Mouse (Mus musculus) stomach, postnatal 0 days (tissue): ENCODE measurements at regions not wholly inside any gene's neighbourhood (a gene's known extent, or its start where the extent isn't known, plus 50 kb on each side); places are given as distances from the start of the nearest gene placed in this dataset.

Experiments used
- ATAC-seq: fragments of 200-750 bp; cut with Nextera tagmentation; 2 replicates; pipeline ENCODE4 v1.8.0; 2017; ENCODE audit not compliant: low FRiP score, low TSS enrichment
- DNase-seq: peaks from one replicate; pipeline ENCODE4 v3.0.0-alpha.2; 2016; ENCODE audit warnings: low spot score
- H3K27ac ChIP-seq: fragments of 300-500 bp; sonication (generic); replicated peaks from 2 replicates; pipeline ENCODE4 v1.5.1; 2014; ENCODE audit warnings: mild to moderate bottlenecking, control low read depth
- H3K27me3 ChIP-seq: fragments of 300-500 bp; sonication (generic); 2 replicates; pipeline ENCODE4 v1.6.1; 2014; ENCODE audit warnings: low read length; ENCODE audit not compliant: control insufficient read depth, insufficient read depth
- H3K36me3 ChIP-seq: fragments of 300-500 bp; sonication (generic); 2 replicates; pipeline ENCODE4 v1.6.1; 2014; ENCODE audit warnings: low read length, mixed read lengths; ENCODE audit not compliant: control insufficient read depth, insufficient read depth
- H3K4me1 ChIP-seq: fragments of 300-500 bp; sonication (generic); replicated peaks from 2 replicates; pipeline ENCODE4 v1.6.1; 2014; ENCODE audit warnings: antibody characterized with exemption; ENCODE audit not compliant: control insufficient read depth, insufficient read depth
- H3K4me2 ChIP-seq: fragments of 300-500 bp; sonication (generic); replicated peaks from 2 replicates; pipeline ENCODE4 v1.6.1; 2014; ENCODE audit warnings: low read depth, mild to moderate bottlenecking, control low read depth, moderate library complexity
- H3K4me3 ChIP-seq: fragments of 300-500 bp; sonication (generic); 2 replicates; pipeline ENCODE4 v1.5.1; 2014; ENCODE audit warnings: low read depth, low read length, control low read depth
- H3K9ac ChIP-seq: fragments of 300-500 bp; sonication (generic); 2 replicates; pipeline ENCODE4 v1.6.1; 2014; ENCODE audit warnings: mild to moderate bottlenecking, low read length, control low read depth, mixed read lengths
- H3K9me3 ChIP-seq: fragments of 300-500 bp; sonication (generic); 2 replicates; pipeline ENCODE4 v1.6.1; 2016; ENCODE audit warnings: low read length; ENCODE audit not compliant: control insufficient read depth
- CTCF ChIP-seq: IDR thresholded peaks from 2 replicates; pipeline ENCODE4 v1.5.1; 2016; ENCODE audit warnings: antibody characterized with exemption, low read depth, mild to moderate bottlenecking, moderate library complexity
- EP300 ChIP-seq: optimal IDR thresholded peaks from 2 replicates; pipeline ENCODE3; 2016; ENCODE audit warnings: antibody characterized with exemption
- WGBS: fragments of 180-500 bp; shearing (Covaris S2); extraction: QIAGEN DNeasy Blood & Tissue Kit; methylation state at CpG from one replicate; pipeline ENCODE4 v1.1.7; 2014; 5-methylcytosine and 5-hydroxymethylcytosine counted together

DNA sequence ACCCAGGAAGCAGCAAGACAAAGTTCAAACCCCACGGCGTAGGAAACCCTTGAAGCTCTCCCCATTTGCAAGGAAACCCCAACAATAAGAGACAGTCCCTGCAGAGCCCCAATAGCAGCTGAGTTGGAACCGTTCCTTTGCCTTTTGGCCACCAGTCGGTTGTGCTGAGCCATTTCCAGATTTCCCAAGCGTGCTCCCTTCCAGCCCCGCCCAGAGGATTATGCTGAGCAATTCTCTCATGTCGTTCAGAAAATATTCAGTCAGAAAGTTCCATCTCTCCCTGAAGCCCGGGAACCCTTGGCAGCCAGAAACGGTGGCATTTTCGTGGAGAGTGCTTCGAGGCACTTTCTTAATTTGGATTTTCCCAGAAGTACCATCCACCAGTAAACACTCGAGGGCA is 117.2 kb upstream of the H2al1a start:
- Histone ChIP-seq H3K9me3 (no peaks in the 10 kb centered on the region), H3K4me3 (no peak overlapping the region), H3K9ac (no peak overlapping the region), H3K36me3 (no peaks in the 10 kb centered on the region), H3K4me2 (no peak overlapping the region), H3K27me3 (no peaks in the 10 kb centered on the region), H3K4me1 (no peaks in the 10 kb centered on the region), H3K27ac (no peak overlapping the region)
- DNase-seq (no peak), ATAC-seq (no peak)
- TF ChIP-seq CTCF (peak; percentile 29; the same call in 1 of the 2 replicates), EP300 (no peak)
- 63% methylated on average over 12 of the region's 12 CpGs for WGBS

DNA sequence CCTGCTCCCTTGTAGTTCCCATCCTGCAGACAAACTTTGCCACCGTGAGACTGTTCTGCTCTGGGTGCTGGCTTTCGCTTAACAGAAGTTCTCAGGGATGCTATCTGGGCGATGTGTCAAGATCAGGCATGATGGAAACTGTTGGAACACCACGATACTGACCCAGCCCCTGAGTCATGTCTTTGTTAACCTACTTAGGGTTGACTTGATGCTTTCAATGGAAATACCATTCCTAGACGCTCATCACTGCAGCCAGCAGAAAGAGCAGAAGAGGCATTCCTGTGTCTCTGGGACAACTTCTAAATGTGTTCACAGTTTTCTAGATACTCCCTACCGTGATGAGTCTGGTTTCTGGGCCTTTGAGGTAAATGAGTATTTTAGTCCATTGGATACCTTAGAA is 108.2 kb upstream of the H2al1a start:
- ATAC-seq: no peak

DNA sequence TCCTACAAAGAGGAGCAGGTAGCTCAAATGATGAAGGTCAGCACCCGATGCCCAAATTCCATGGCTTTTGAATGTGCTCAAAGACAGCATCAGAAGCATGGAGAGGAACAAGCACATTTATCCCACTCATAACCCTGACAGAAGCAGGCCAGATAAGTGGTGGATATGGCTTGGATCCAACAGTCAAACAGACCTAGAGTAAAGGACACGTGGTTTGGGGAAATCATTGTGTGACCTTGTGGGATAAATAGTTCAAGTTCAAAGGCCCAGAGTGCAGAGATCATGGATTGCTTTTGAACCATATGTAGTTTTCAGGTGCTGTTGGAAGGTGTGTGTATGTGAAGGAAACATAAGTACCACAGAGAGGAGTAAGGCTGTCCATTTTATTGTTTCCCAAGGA is 94.9 kb upstream of the H2al1a start:
- no peak for TF ChIP-seq EP300
- TF ChIP-seq CTCF: no peak
- 77% methylated on average over 2 of the region's 2 CpGs for WGBS
- no peak overlapping the region for H3K4me2 ChIP-seq
- no peak overlapping the region for H3K9ac ChIP-seq
- no peak for ATAC-seq
- H3K27me3 ChIP-seq: no peaks in the 10 kb centered on the region
- H3K9me3 ChIP-seq: no peaks in the 10 kb centered on the region
- no peak overlapping the region for H3K4me3 ChIP-seq
- no peaks in the 10 kb centered on the region for H3K4me1 ChIP-seq
- DNase-seq: no peak
- H3K27ac ChIP-seq: no peak overlapping the region
- no peaks in the 10 kb centered on the region for H3K36me3 ChIP-seq

More for the DNA sequence above, 108.2 kb upstream of the H2al1a start:
- H3K4me2 ChIP-seq: no peak overlapping the region
- H3K4me3 ChIP-seq: no peak overlapping the region
- H3K9me3 ChIP-seq: no peaks in the 10 kb centered on the region
- H3K27me3 ChIP-seq: no peaks in the 10 kb centered on the region
- H3K9ac ChIP-seq: no peak overlapping the region
- H3K27ac ChIP-seq: no peak overlapping the region
- no peaks in the 10 kb centered on the region for H3K4me1 ChIP-seq
- TF ChIP-seq EP300 (no peak), CTCF (no peak)
- 89% methylated on average over 6 of the region's 6 CpGs for WGBS
- no peak for DNase-seq
- no peaks in the 10 kb centered on the region for H3K36me3 ChIP-seq

DNA sequence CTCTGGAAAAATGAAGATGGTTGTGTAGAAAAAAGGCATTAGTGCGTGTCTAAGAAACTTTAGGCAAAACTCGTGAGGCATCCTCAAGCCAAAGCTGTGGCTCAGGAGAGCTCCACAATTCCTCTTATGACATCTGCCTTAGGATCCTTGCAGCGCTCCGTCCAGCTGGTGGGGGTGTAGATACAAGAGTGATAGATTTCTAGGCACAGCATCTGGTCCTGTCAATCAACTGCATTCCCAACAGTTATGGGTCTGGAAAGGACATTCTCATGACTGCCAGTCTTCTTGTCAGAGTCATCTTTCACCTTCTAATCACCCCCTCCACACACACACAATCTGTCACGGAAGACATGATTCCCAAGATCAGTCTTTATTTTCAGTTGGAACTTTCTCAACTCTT is 89.2 kb upstream of the H2al1a start:
- Histone ChIP-seq H3K9me3 (no peaks in the 10 kb centered on the region), H3K36me3 (no peaks in the 10 kb centered on the region), H3K4me2 (no peak overlapping the region), H3K27ac (no peak overlapping the region), H3K9ac (no peak overlapping the region), H3K4me1 (no peaks in the 10 kb centered on the region), H3K27me3 (no peaks in the 10 kb centered on the region), H3K4me3 (no peak overlapping the region)
- TF ChIP-seq EP300 (no peak), CTCF (no peak)
- ATAC-seq (no peak), DNase-seq (no peak)
- WGBS: 87% methylated on average over 5 of the region's 5 CpGs

DNA sequence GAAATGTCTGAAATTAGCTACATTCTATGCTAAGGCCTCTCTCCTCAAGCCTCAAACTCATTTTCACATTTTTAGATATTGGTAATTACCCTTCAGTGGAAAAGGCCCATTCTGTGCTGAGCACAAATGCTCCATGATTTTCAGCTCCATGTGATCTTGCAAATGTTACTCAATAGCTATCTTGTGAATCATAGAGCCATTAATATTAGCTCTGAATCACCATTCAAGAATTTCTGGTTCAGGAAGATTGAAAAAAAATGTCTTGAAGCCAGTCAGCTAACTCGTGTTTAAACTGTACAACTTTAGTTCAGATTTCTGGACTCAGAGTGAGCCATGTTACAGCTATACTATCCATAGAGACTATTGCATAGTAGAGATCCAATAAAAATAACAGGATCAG is 86.2 kb upstream of the H2al1a start:
- 40% methylated on average over 1 of the region's 1 CpGs for WGBS
- Histone ChIP-seq H3K4me1 (no peaks in the 10 kb centered on the region), H3K4me3 (no peak overlapping the region), H3K27ac (no peak overlapping the region), H3K4me2 (no peak overlapping the region), H3K9me3 (no peaks in the 10 kb centered on the region), H3K9ac (no peak overlapping the region), H3K36me3 (no peaks in the 10 kb centered on the region), H3K27me3 (no peaks in the 10 kb centered on the region)
- TF ChIP-seq CTCF (no peak), EP300 (no peak)
- no peak for ATAC-seq
- DNase-seq: no peak

DNA sequence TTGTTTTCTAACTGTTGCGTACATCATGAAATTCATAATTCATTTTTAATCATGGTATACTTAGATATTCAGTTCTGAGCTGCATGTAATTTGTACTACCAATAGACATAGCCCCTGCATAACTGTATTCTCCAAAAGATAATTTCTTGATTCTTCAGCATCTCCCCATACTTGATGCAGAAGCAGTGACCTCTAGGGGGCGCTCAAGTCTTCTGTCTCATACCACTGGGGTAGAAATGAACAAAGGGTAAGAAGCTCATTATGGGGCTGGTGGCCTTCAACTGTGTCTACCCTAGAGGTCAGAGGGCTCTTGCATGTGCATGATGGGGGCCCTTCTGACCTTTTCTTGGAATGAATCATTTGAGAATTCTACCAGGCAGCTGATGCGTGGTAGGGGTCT is 85.6 kb upstream of the H2al1a start:
- no peaks in the 10 kb centered on the region for H3K27me3 ChIP-seq
- H3K27ac ChIP-seq: no peak overlapping the region
- H3K4me1 ChIP-seq: no peaks in the 10 kb centered on the region
- H3K9ac ChIP-seq: no peak overlapping the region
- peak; percentile 57 for TF ChIP-seq CTCF
- TF ChIP-seq EP300: no peak
- no peaks in the 10 kb centered on the region for H3K9me3 ChIP-seq
- H3K36me3 ChIP-seq: no peaks in the 10 kb centered on the region
- peak; percentile 25 for DNase-seq
- 65% methylated on average over 3 of the region's 3 CpGs for WGBS
- no peak overlapping the region for H3K4me3 ChIP-seq
- ATAC-seq: no peak
- no peak overlapping the region for H3K4me2 ChIP-seq

DNA sequence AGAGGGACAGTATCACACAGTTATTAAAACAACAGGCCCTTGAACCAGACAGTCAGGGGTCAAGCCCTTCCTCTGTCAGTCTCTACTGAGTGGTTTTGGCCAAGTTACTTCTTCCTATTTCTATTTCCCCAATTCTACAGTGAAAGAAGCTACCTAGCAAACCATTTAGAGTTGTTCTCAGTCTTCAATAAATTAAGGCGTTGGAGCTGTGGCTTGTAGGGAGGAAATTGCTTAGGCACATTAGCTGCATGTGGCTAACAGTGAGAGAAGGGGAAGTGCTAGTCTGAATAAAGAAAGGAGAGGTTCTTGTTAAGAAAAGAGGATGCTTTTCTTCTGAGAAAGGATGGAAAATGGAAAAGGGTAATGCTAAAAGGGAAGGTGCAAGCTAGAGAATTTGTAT is 60.0 kb upstream of the H2al1a start:
- TF ChIP-seq CTCF (no peak), EP300 (no peak)
- DNase-seq (no peak), ATAC-seq (no peak)
- whole genome bisulfite sequencing: 67% methylated on average over 1 of the region's 1 CpGs
- no peak overlapping the region for H3K4me3 ChIP-seq
- H3K9ac ChIP-seq: no peak overlapping the region
- no peaks in the 10 kb centered on the region for H3K27me3 ChIP-seq
- H3K4me2 ChIP-seq: no peak overlapping the region
- H3K36me3 ChIP-seq: no peaks in the 10 kb centered on the region
- no peak overlapping the region for H3K27ac ChIP-seq
- no peaks in the 10 kb centered on the region for H3K9me3 ChIP-seq
- no peaks in the 10 kb centered on the region for H3K4me1 ChIP-seq
